Mouse (Mus musculus) thymus, postnatal 36 days (tissue): Measurements from ENCODE around the gene Babam1.
"Not testable (repeated sequence)": the region's sequence is repeated elsewhere in the genome, so short reads cannot be mapped to it uniquely, and the experiment has no call there.

Experiments used
- DNase-seq, 2 experiments: peaks; one replicate each; pipeline ENCODE4 v3.0.0; 2022; ENCODE audit warnings: mixed read lengths in 2 of 2

The Babam1 gene

GRCm38 (mm10) chr8:71407441-71407840 lies 10.8 kb downstream of the Babam1 start:
- no peak for DNase-seq

- DNase-seq: no peak
Measured at GRCm38 (mm10) chr8:71408231-71408630, 11.6 kb downstream of the Babam1 start.

GRCm38 (mm10) chr8:71411535-71412273 lies 15.0 kb downstream of the Babam1 start:
- no peak for DNase-seq

- DNase-seq: no peak
Measured at GRCm38 (mm10) chr8:71422121-71422520, 25.5 kb downstream of the Babam1 start.

- not testable (repeated sequence) for DNase-seq
Measured at GRCm38 (mm10) chr8:71432935-71433334, 36.3 kb downstream of the Babam1 start.

GRCm38 (mm10) chr8:71437041-71437440 lies 40.4 kb downstream of the Babam1 start:
- DNase-seq: no peak

GRCm38 (mm10) chr8:71441404-71441803 lies 44.7 kb downstream of the Babam1 start:
- DNase-seq: no peak

- DNase-seq: no peak
Measured at GRCm38 (mm10) chr8:71445096-71445495, 48.4 kb downstream of the Babam1 start.

- no peak for DNase-seq
Measured at GRCm38 (mm10) chr8:71451337-71451736, 54.7 kb downstream of the Babam1 start.

GRCm38 (mm10) chr8:71451777-71452176 lies 55.1 kb downstream of the Babam1 start:
- DNase-seq: no peak

GRCm38 (mm10) chr8:71452669-71453068 lies 56.0 kb downstream of the Babam1 start:
- no peak for DNase-seq
